In the genomic region with DNA sequence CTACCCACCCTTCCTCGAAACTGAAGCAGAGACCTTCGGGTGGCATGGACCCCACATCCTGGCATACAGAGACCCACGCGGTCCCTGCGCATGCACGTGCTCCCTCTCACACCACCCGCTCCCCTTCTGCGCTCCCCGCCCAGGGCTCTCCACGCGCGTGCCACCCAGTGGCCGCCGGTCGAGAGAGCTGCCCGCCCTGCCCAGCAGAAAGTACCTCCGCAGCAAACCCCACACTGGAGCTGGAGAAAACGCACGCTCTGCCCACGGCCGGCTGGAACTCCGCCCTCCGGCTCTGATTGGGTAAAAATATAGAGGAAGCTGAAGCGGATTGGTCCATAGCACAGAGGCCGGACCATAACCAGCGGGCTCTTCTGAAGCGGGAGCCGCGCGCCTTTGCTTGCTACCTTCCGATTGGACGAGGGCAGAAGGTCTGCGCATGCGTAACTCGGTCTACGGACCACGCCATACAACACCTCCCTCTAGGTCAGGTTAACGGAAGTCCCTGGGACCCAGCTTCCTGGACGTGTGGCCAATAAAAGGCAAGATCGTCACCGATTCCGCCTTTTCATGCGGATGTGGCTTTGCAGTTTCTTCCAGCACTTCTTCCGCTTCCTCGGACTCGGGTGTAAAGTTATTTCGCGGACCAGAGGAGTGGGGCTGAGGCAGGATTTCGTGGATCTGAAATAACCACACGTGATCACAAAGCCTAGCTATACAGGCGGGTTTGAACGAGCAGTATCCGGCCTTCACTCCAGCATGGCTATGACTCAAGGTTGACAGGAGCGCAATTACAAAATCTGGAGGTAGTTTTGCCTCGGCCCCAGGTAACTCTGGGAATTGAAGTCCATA, we compare ENCODE assay signal across 7 mouse cellular contexts. TPM values are rescaled to one million over a fixed set of nuclear protein-coding genes. Genes with fewer than 3 reads are reported as not detected.
A peak's percentile ranks its signal among the peaks of the same experiment; 100 is the strongest.
DNase-seq lines count a peak whose midpoint lies in the region; ATAC-seq and TF ChIP-seq lines count a peak whose summit lies in the region.

A gene (minus strand): TSS at position 280 of the 849 bp plus-strand sequence.

- DNase-seq in adrenal gland, postnatal 10 days: peak; percentile 99
- peak; percentile 99 for DNase-seq in embryonic facial prominence, embryonic 10.5 days (ENCODE audit: low spot score)
- peak; percentile 98 for DNase-seq in gonadal fat pad, adult 2 months (ENCODE audit: low read depth)
- peak; percentile 100 for DNase-seq in left cerebral cortex, postnatal 4 days

- H3K27ac ChIP-seq in embryonic facial prominence, embryonic 10.5 days (replicated peaks): peak within 1 kb of the TSS; percentile 92
- H3K27ac ChIP-seq in intestine, postnatal 0 days (ENCODE audit: low read depth, low read length): peak within 1 kb of the TSS; percentile 96
- peak within 1 kb of the TSS; percentile 78 for H3K27ac ChIP-seq in midbrain, embryonic 12.5 days (replicated peaks)
- peak within 1 kb of the TSS; percentile 95 for H3K27ac ChIP-seq in small intestine, adult 2 months (ENCODE audit: insufficient read depth, low read depth, low read length)

- peak within 1 kb of the TSS; percentile 88 for H3K4me2 ChIP-seq in intestine, postnatal 0 days (replicated peaks; ENCODE audit: low read depth)
- peak within 1 kb of the TSS; percentile 86 for H3K4me2 ChIP-seq in midbrain, embryonic 12.5 days (replicated peaks)

- peaks cover 15% of the 10 kb centered on the region for H3K4me1 ChIP-seq in embryonic facial prominence, embryonic 10.5 days
- no peaks in the 10 kb centered on the region; the same call in 1 of the 2 replicates for H3K4me1 ChIP-seq in intestine, postnatal 0 days (replicated peaks; ENCODE audit: control insufficient read depth, insufficient read depth, low read length)
- H3K4me1 ChIP-seq in midbrain, embryonic 12.5 days: peaks cover 15% of the 10 kb centered on the region
- H3K4me1 ChIP-seq in small intestine, adult 2 months (ENCODE audit: control insufficient read depth, insufficient read depth, insufficient read length, low read length): peaks cover 11% of the 10 kb centered on the region; the same call in 1 of the 2 replicates

- H3K27me3 ChIP-seq in embryonic facial prominence, embryonic 10.5 days (replicated peaks; ENCODE audit: low read depth, poor library complexity, severe bottlenecking): no peaks in the 10 kb centered on the region
- no peaks in the 10 kb centered on the region for H3K27me3 ChIP-seq in intestine, postnatal 0 days (replicated peaks; ENCODE audit: control insufficient read depth, insufficient read depth, low read length)
- no peaks in the 10 kb centered on the region; the same call in 1 of the 2 replicates for H3K27me3 ChIP-seq in midbrain, embryonic 12.5 days
- H3K27me3 ChIP-seq in small intestine, adult 2 months (ENCODE audit: control insufficient read depth, insufficient read depth, low read length): no peaks in the 10 kb centered on the region

- no peaks in the 10 kb centered on the region for H3K36me3 ChIP-seq in embryonic facial prominence, embryonic 10.5 days (replicated peaks)
- no peaks in the 10 kb centered on the region for H3K36me3 ChIP-seq in intestine, postnatal 0 days (ENCODE audit: control insufficient read depth, insufficient read depth)
- no peaks in the 10 kb centered on the region for H3K36me3 ChIP-seq in midbrain, embryonic 12.5 days
- no peaks in the 10 kb centered on the region for H3K36me3 ChIP-seq in small intestine, adult 2 months (ENCODE audit: control insufficient read depth, insufficient read depth, low read length)

- intact Hi-C loops in left cerebral cortex, postnatal 4 days (cut with DNase I): no loop called here

- peak within 1 kb of the TSS; percentile 85 for H3K4me3 ChIP-seq in embryonic facial prominence, embryonic 10.5 days
- peak within 1 kb of the TSS; percentile 66 for H3K4me3 ChIP-seq in intestine, postnatal 0 days (ENCODE audit: low read depth, low read length)
- peak within 1 kb of the TSS; percentile 69 for H3K4me3 ChIP-seq in midbrain, embryonic 12.5 days
- H3K4me3 ChIP-seq in small intestine, adult 2 months (ENCODE audit: low read depth, low read length): peak within 1 kb of the TSS; percentile 77

- ATAC-seq in intestine, postnatal 0 days: peak; percentile 98
- ATAC-seq in midbrain, embryonic 12.5 days (ENCODE audit: low FRiP score, low read depth): peak; percentile 99

- under 1% methylated on average over 55 of the region's 55 CpGs for WGBS in embryonic facial prominence, embryonic 10.5 days
- under 1% methylated on average over 54 of the region's 55 CpGs for WGBS in intestine, postnatal 0 days
- WGBS in midbrain, embryonic 12.5 days: under 1% methylated on average over 55 of the region's 55 CpGs
- under 1% methylated on average over 55 of the region's 55 CpGs for WGBS in small intestine, adult 2 months

- H3K9ac ChIP-seq in intestine, postnatal 0 days (ENCODE audit: low read depth, low read length): peak within 1 kb of the TSS; percentile 69
- peak within 1 kb of the TSS; percentile 71 for H3K9ac ChIP-seq in midbrain, embryonic 12.5 days (replicated peaks)

- H3K9me3 ChIP-seq in embryonic facial prominence, embryonic 10.5 days: no peaks in the 10 kb centered on the region
- no peaks in the 10 kb centered on the region for H3K9me3 ChIP-seq in intestine, postnatal 0 days (ENCODE audit: control insufficient read depth)
- no peaks in the 10 kb centered on the region for H3K9me3 ChIP-seq in midbrain, embryonic 12.5 days

- peak; percentile 67 for TF ChIP-seq CTCF in intestine, postnatal 0 days (IDR thresholded peaks at IDR 0.05; ENCODE audit: low read depth)
- peak; percentile 46; the same call in 1 of the 2 replicates for TF ChIP-seq CTCF in small intestine, adult 2 months (IDR thresholded peaks at IDR 0.05; ENCODE audit: extremely low read depth, insufficient read length, insufficient replicate concordance, low read depth, low read length)

- TF ChIP-seq POLR2A in small intestine, adult 2 months (IDR thresholded peaks at IDR 0.05; ENCODE audit: low read depth, low read length): peak; percentile 87

RNA-seq across cellular contexts. Expression of the gene that starts here (rescaled TPM):
- total RNA-seq in adrenal gland, postnatal 10 days (2021): 1 to 10 TPM; 4.8 to 8.3 TPM
- 15.6 and 16.5 TPM in 2 replicates for polyA plus RNA-seq in embryonic facial prominence, embryonic 10.5 days (2016; fragmentation: Nextera tagmentation; extraction: Ambion mirVana)
- polyA plus RNA-seq in gonadal fat pad, adult 2 months (2012; rRNA removed): 3.2 and 3.9 TPM in 2 replicates
- 4.3 and 5.3 TPM in 2 replicates for polyA plus RNA-seq in intestine, postnatal 0 days (2015; fragmentation: Nextera tagmentation; extraction: Ambion mirVana)
- total RNA-seq in left cerebral cortex, postnatal 4 days (2021): 1 to 10 TPM; 4.0 to 4.4 TPM
- polyA plus RNA-seq in midbrain, embryonic 12.5 days (2016; fragmentation: Nextera tagmentation; extraction: Ambion mirVana): 8.4 and 9.4 TPM in 2 replicates
- 1.3 and 1.5 TPM in 2 replicates for polyA plus RNA-seq in small intestine, adult 2 months (2012; rRNA removed)

Comparison
In these comparisons a context has a peak if more than half of its experiments do, and no peak if none do; other contexts are left out.
1. Peak in every context shown above with its lines: DNase-seq, ATAC-seq, H3K4me3 ChIP-seq and H3K27ac ChIP-seq.